Mouse (Mus musculus) forebrain, embryonic 10.5 days (tissue): Measurements from ENCODE around the gene Ggt5. TPM values are rescaled to one million over a fixed set of nuclear protein-coding genes. Genes with fewer than 3 reads are reported as not detected.

Source experiments
- DNase-seq: peaks from one replicate; pipeline ENCODE4 v3.0.0-alpha.2; 2017; ENCODE audit warnings: low spot score; ENCODE audit errors: extremely low spot score
- H3K27ac ChIP-seq: fragments of 300-500 bp; sonication (generic); 2 replicates; pipeline ENCODE4 v1.5.1; 2016; ENCODE audit warnings: mild to moderate bottlenecking
- H3K27me3 ChIP-seq: fragments of 300-500 bp; sonication (generic); 2 replicates; pipeline ENCODE4 v1.6.1; 2016; ENCODE audit warnings: mild to moderate bottlenecking; ENCODE audit not compliant: poor library complexity, severe bottlenecking
- H3K36me3 ChIP-seq: fragments of 300-500 bp; sonication (generic); replicated peaks from 2 replicates; pipeline ENCODE4 v1.6.1; 2016; ENCODE audit warnings: mild to moderate bottlenecking, moderate library complexity
- H3K4me1 ChIP-seq: fragments of 300-500 bp; sonication (generic); 2 replicates; pipeline ENCODE4 v1.6.1; 2016
- H3K4me3 ChIP-seq: fragments of 300-500 bp; sonication (generic); 2 replicates; pipeline ENCODE4 v1.5.1; 2016; ENCODE audit warnings: mild to moderate bottlenecking, moderate library complexity
- H3K9me3 ChIP-seq: fragments of 300-500 bp; sonication (generic); 2 replicates; pipeline ENCODE4 v1.6.1; 2016; ENCODE audit warnings: mild to moderate bottlenecking, moderate library complexity
- WGBS: fragments of 180-500 bp; shearing (Covaris S2); methylation state at CpG from one replicate; pipeline ENCODE4 v1.1.7; 2016; 5-methylcytosine and 5-hydroxymethylcytosine counted together
- polyA plus RNA-seq: library from polyadenylated mRNA; unstranded; fragments of >200 nt; fragmentation: Nextera tagmentation; extraction: Ambion mirVana; gene quantifications from 2 replicates; pipeline ENCODE4 v1.2.1, GENCODE M21; 2016

Ggt5 gene
- polyA plus RNA-seq, 1 experiment from 2014 or later = 0.97 TPM

- Histone ChIP-seq H3K4me3 (no peak overlapping the region), H3K9me3 (peaks cover 19% of the 10 kb centered on the region), H3K4me1 (no peaks in the 10 kb centered on the region), H3K27ac (no peak overlapping the region), H3K27me3 (no peaks in the 10 kb centered on the region), H3K36me3 (no peaks in the 10 kb centered on the region)
- 91% methylated on average over 7 of the region's 7 CpGs for WGBS
- no peak for DNase-seq
Observed at GRCm38 (mm10) chr10:75600189-75600730, 11.1 kb downstream of the Ggt5 start.

- 42% methylated on average over 11 of the region's 11 CpGs for WGBS
- no peak overlapping the region for H3K27ac ChIP-seq
- no peak overlapping the region for H3K4me3 ChIP-seq
- H3K4me1 ChIP-seq = no peaks in the 10 kb centered on the region
- no peaks in the 10 kb centered on the region for H3K9me3 ChIP-seq
- no peaks in the 10 kb centered on the region for H3K36me3 ChIP-seq
- no peaks in the 10 kb centered on the region for H3K27me3 ChIP-seq
- DNase-seq = no peak
Observed at GRCm38 (mm10) chr10:75605162-75605846, 16.2 kb downstream of the Ggt5 start.

- 92% methylated on average over 4 of the region's 4 CpGs for WGBS
- H3K4me3 ChIP-seq = no peak overlapping the region
- no peak for DNase-seq
Observed at GRCm38 (mm10) chr10:75607253-75607652, 18.1 kb downstream of the Ggt5 start.

GRCm38 (mm10) chr10:75608975-75609374 lies 19.8 kb downstream of the Ggt5 start:
- no peaks in the 10 kb centered on the region for H3K9me3 ChIP-seq
- no peak for DNase-seq
- H3K36me3 ChIP-seq = no peaks in the 10 kb centered on the region
- no peaks in the 10 kb centered on the region for H3K4me1 ChIP-seq
- WGBS = 91% methylated on average over 11 of the region's 11 CpGs
- H3K27ac ChIP-seq = no peak overlapping the region
- no peaks in the 10 kb centered on the region for H3K27me3 ChIP-seq
- H3K4me3 ChIP-seq = no peak overlapping the region

More at GRCm38 (mm10) chr10:75607253-75607652, 18.1 kb downstream of the Ggt5 start:
- Histone ChIP-seq H3K36me3 (no peaks in the 10 kb centered on the region), H3K9me3 (no peaks in the 10 kb centered on the region), H3K4me1 (no peaks in the 10 kb centered on the region), H3K27me3 (no peaks in the 10 kb centered on the region), H3K27ac (no peak overlapping the region)

GRCm38 (mm10) chr10:75610486-75610885 lies 21.3 kb downstream of the Ggt5 start:
- WGBS = 65% methylated on average over 7 of the region's 7 CpGs
- H3K9me3 ChIP-seq = no peaks in the 10 kb centered on the region
- no peak overlapping the region for H3K27ac ChIP-seq
- H3K36me3 ChIP-seq = no peaks in the 10 kb centered on the region
- no peaks in the 10 kb centered on the region for H3K27me3 ChIP-seq
- H3K4me3 ChIP-seq = no peak overlapping the region
- no peak for DNase-seq
- H3K4me1 ChIP-seq = no peaks in the 10 kb centered on the region

- H3K4me1 ChIP-seq = no peaks in the 10 kb centered on the region
- DNase-seq = no peak
Observed at GRCm38 (mm10) chr10:75616044-75616443, 26.9 kb downstream of the Ggt5 start.

GRCm38 (mm10) chr10:75620818-75621217 lies 31.7 kb downstream of the Ggt5 start:
- no peak for DNase-seq
- no peaks in the 10 kb centered on the region for H3K36me3 ChIP-seq
- H3K4me1 ChIP-seq = no peaks in the 10 kb centered on the region
- no peak overlapping the region for H3K4me3 ChIP-seq
- no peak overlapping the region for H3K27ac ChIP-seq
- H3K9me3 ChIP-seq = no peaks in the 10 kb centered on the region
- no peaks in the 10 kb centered on the region for H3K27me3 ChIP-seq
- 58% methylated on average over 3 of the region's 3 CpGs for WGBS

More at GRCm38 (mm10) chr10:75616044-75616443, 26.9 kb downstream of the Ggt5 start:
- H3K27me3 ChIP-seq = no peaks in the 10 kb centered on the region
- WGBS = 92% methylated on average over 4 of the region's 4 CpGs
- no peaks in the 10 kb centered on the region for H3K36me3 ChIP-seq
- H3K9me3 ChIP-seq = no peaks in the 10 kb centered on the region
- no peak overlapping the region for H3K4me3 ChIP-seq
- no peak overlapping the region for H3K27ac ChIP-seq

DNA sequence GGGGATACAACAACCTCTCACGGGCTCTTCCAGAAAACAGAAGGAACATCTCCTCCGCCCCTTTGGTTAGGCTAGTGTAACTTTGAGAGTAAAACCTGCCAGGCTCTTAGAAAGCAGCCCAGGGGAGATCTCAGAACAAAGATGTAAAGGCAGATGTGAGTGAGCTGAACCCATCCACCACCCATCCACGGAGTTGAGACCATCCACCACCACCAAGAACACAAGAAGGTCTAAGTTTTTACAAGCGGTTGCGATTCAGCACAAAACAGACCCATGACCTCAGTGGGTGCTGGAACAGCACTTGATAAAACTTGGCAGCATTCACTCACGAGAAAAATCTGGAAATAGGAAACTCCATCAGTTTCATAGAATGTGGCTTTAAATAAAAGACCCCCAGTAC lies 36.8 kb downstream of the Ggt5 start:
- Histone ChIP-seq H3K36me3 (no peaks in the 10 kb centered on the region), H3K4me3 (no peak overlapping the region), H3K9me3 (no peaks in the 10 kb centered on the region), H3K27ac (no peak overlapping the region), H3K27me3 (no peaks in the 10 kb centered on the region), H3K4me1 (0 out of 2 replicates have a peak, but pooled peaks cover 3% of the 10 kb centered on the region)
- no peak for DNase-seq
- WGBS = 76% methylated on average over 6 of the region's 6 CpGs

- no peaks in the 10 kb centered on the region for H3K9me3 ChIP-seq
- DNase-seq = no peak
- H3K27ac ChIP-seq = no peak overlapping the region
- no peaks in the 10 kb centered on the region for H3K36me3 ChIP-seq
- peaks cover 7% of the 10 kb centered on the region; the same call in 1 of the 2 replicates for H3K4me1 ChIP-seq
- H3K27me3 ChIP-seq = no peaks in the 10 kb centered on the region
- no peak overlapping the region for H3K4me3 ChIP-seq
- 71% methylated on average over 3 of the region's 3 CpGs for WGBS
Observed at GRCm38 (mm10) chr10:75626991-75627390, 37.9 kb downstream of the Ggt5 start.

DNA sequence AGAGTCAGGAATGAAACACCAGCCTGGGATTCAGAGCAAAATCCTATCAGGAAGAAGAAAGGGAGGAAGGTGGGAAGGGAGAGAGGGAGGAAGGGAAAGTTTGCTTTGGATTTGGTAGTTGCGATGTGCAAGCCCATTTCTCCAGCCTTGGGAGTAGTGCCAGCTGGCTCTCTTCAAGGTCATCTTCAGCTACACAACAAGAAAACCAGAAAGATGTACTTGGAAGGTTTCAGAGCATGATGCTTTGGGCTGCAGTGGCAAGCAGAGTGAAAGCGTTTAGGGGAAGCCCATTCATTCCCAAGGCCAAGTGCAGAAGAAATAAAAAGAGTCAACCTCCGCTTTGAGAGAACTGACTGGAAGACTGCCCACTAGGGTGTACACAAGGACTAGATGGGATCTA lies 38.4 kb downstream of the Ggt5 start:
- 87% methylated on average over 3 of the region's 3 CpGs for WGBS
- H3K9me3 ChIP-seq = no peaks in the 10 kb centered on the region

DNA sequence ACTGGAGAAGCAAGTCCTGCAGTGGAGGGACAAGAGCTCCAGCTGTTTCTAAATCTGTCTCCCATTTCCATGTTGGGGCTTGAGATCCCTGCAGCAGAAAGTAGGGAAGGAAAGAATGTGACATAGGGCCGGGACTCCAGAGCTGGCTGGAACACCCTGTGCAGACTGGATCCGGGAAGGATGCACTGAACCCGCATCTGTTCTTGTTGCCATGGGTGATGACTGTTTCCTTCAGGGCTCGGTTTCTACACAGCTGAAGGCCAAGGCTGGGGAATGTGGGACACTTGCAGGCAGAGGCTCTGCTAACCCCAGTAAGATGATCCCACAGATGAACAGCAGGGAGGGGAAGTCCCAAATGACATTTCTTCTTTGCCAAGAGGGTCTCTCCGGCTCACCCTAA lies 43.5 kb downstream of the Ggt5 start:
- 63% methylated on average over 5 of the region's 5 CpGs for WGBS
- H3K27me3 ChIP-seq = no peaks in the 10 kb centered on the region
- no peaks in the 10 kb centered on the region for H3K36me3 ChIP-seq
- H3K4me3 ChIP-seq = no peak overlapping the region
- DNase-seq = no peak
- H3K9me3 ChIP-seq = no peaks in the 10 kb centered on the region
- H3K4me1 ChIP-seq = peaks cover 18% of the 10 kb centered on the region; the same call in 1 of the 2 replicates
- H3K27ac ChIP-seq = no peak overlapping the region

More for the DNA sequence above, 38.4 kb downstream of the Ggt5 start:
- Histone ChIP-seq H3K4me3 (no peak overlapping the region), H3K36me3 (no peaks in the 10 kb centered on the region), H3K27me3 (no peaks in the 10 kb centered on the region), H3K4me1 (peaks cover 11% of the 10 kb centered on the region; the same call in 1 of the 2 replicates), H3K27ac (no peak overlapping the region)
- DNase-seq = no peak

DNA sequence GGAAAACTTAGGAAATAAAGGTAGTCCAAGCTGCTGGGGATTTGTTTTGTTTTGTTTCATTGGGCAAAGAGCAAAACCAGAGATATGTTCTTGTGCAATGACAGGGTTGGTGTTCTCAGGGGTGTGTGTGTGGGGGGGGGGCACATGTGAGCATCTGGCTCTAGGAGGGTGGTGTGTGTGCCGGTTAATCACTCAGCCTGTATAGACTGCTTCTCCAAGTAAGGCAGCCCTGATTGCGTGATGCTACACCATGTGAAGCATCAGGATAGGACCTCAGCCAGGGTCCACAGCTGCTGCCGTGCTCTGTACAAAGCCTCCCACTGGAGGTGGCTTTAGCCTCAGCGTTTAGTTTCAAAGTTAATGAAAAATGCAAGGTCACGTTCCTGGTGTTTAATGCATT lies 43.9 kb downstream of the Ggt5 start:
- Histone ChIP-seq H3K9me3 (no peaks in the 10 kb centered on the region), H3K27ac (no peak overlapping the region), H3K4me3 (no peak overlapping the region), H3K27me3 (no peaks in the 10 kb centered on the region), H3K4me1 (peaks cover 18% of the 10 kb centered on the region; the same call in 1 of the 2 replicates), H3K36me3 (no peaks in the 10 kb centered on the region)
- DNase-seq = no peak
- 90% methylated on average over 5 of the region's 5 CpGs for WGBS

DNA sequence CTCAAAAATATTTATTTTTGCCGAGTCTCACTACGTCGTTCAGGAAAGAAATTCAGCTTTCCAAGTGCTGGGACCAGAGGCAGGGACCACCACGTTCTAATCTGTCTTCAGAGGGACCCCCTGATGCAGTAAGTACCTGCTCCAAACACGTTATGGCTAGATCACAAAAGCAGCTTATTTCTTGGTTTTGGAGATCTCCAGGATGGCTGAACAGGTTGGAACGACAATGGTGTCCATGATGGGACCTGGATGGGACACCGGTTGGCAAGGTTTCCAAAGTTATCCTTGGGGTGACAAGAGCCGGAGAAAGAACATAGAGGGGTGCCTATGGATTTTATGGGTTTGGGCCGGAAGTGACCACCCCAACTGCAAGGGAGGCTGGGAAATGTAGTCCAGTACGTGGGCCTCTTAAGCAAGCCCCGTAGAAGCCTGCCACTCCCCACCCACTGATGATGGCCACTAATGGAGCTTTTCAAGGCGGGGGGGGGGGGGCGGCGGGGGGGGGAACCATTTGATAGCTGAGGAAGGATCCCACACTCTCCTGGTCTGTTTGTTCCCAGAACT lies 44.5 kb downstream of the Ggt5 start:
- 81% methylated on average over 12 of the region's 14 CpGs for WGBS
- no peaks in the 10 kb centered on the region for H3K27me3 ChIP-seq
- H3K4me1 ChIP-seq = peaks cover 18% of the 10 kb centered on the region; the same call in 1 of the 2 replicates
- no peak for DNase-seq
- no peaks in the 10 kb centered on the region for H3K9me3 ChIP-seq
- H3K4me3 ChIP-seq = no peak overlapping the region
- no peak overlapping the region for H3K27ac ChIP-seq
- H3K36me3 ChIP-seq = no peaks in the 10 kb centered on the region
